Mouse (Mus musculus): ENCODE measurements at regions not wholly inside any gene's neighbourhood (a gene's known extent, or its start where the extent isn't known, plus 50 kb on each side); places are given as distances from the start of the nearest gene placed in this dataset.

DNA sequence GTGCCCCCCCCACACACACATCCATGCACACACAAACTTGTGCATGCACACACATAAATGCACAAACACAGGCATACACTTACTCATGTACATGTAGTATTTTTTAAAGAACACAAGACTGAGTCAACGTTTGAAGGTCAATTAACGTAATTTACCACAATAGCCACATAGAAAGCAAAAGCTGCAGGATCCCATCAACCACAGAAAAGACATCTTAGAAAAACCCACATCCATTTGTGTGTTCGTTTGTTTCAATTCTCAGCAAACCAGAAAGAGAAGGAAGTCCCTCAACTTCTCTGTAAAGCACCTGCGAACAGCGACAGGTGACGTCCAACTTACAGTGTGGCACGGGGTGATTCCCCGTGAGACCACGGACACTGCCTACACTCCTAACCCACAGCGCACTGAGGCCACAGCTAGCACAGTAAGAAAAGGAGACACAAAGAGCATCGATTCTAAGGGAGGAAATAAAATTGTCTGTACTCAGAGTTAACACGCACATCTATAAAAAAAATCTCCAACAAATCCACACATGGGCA, 53.8 kb downstream of the Dio3 start:
- Histone ChIP-seq H3K36me3 (ENCODE audit: control insufficient read depth, insufficient read depth, low read length) (no peaks in the 10 kb centered on the region), H3K27ac (ENCODE audit: control insufficient read depth, insufficient read depth, low read depth, low read length) (no peak overlapping the region)

DNA sequence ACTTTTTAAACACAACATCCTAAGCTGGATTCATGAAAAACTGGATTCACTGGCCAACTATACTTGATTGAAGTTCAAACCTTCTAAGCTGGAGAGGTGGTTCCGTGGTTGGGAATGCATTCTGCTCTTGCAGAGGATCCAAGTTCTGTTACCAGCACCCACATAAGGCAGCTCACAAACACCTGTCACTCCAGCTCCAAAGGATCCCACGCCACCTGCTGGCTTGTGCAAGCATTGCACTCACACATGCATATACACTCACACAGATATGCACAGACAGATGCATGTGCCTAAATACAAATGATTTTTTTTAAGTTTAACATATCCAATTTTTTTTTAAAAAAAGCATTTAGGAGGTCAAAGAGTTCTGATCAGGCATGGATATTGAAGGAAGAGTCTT, 55.7 kb downstream of the Dio3 start:
- H3K27ac ChIP-seq (ENCODE audit: control insufficient read depth, insufficient read depth, low read depth, low read length): no peak overlapping the region
- TF ChIP-seq CTCF (IDR thresholded peaks at IDR 0.05; ENCODE audit: control insufficient read depth, insufficient read depth, insufficient replicate concordance, low read depth, low read length) (peak; percentile 58; the same call in 1 of the 2 replicates), POLR2A (IDR thresholded peaks at IDR 0.05; ENCODE audit: control insufficient read depth, low read depth, low read length) (no peak)
- no peaks in the 10 kb centered on the region for H3K36me3 ChIP-seq (ENCODE audit: control insufficient read depth, insufficient read depth, low read length)
- H3K4me3 ChIP-seq (ENCODE audit: control insufficient read depth, low read depth, low read length): no peak overlapping the region
- no peaks in the 10 kb centered on the region for H3K27me3 ChIP-seq (ENCODE audit: control insufficient read depth, insufficient read depth, low read length)
- H3K4me1 ChIP-seq (ENCODE audit: control insufficient read depth, insufficient read depth, low read length): no peaks in the 10 kb centered on the region

More for the DNA sequence above, 53.8 kb downstream of the Dio3 start:
- no peaks in the 10 kb centered on the region for H3K4me1 ChIP-seq (ENCODE audit: control insufficient read depth, insufficient read depth, low read length)
- no peak for TF ChIP-seq CTCF (IDR thresholded peaks at IDR 0.05; ENCODE audit: control insufficient read depth, insufficient read depth, insufficient replicate concordance, low read depth, low read length)
- no peak for TF ChIP-seq POLR2A (IDR thresholded peaks at IDR 0.05; ENCODE audit: control insufficient read depth, low read depth, low read length)
- no peaks in the 10 kb centered on the region for H3K27me3 ChIP-seq (ENCODE audit: control insufficient read depth, insufficient read depth, low read length)
- no peak overlapping the region for H3K4me3 ChIP-seq (ENCODE audit: control insufficient read depth, low read depth, low read length)

DNA sequence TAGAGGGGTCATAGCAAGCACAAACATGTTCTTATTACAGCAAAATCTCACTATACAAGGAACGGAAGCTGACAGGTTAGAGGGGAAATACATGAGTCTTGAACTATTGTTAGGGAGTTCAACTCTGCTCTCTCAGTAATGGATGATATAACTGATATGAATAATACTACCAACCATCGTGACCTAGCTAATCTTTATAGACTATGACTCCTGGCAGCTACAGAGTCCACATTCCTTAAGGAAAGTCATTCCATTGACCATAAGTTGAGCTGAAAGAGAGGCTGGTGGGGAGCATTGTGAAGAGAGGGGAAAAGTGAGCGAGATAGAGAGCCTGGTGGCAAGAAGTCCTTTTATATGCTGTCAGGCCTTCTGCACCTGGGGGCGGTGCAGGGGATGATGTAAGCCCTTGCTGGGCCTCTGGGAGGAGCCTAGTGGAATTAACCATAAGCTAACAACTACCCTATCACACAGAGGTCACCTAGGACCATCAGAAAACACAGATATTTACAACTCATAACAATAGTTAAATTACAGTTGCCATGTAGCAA, 65.5 kb downstream of the Dio3 start:
- Histone ChIP-seq H3K4me3 (ENCODE audit: control insufficient read depth, low read depth, low read length) (no peak overlapping the region), H3K27me3 (ENCODE audit: control insufficient read depth, insufficient read depth, low read length) (no peaks in the 10 kb centered on the region), H3K27ac (ENCODE audit: control insufficient read depth, insufficient read depth, low read depth, low read length) (no peak overlapping the region), H3K36me3 (ENCODE audit: control insufficient read depth, insufficient read depth, low read length) (no peaks in the 10 kb centered on the region), H3K4me1 (ENCODE audit: control insufficient read depth, insufficient read depth, low read length) (no peaks in the 10 kb centered on the region)
- no peak for TF ChIP-seq POLR2A (IDR thresholded peaks at IDR 0.05; ENCODE audit: control insufficient read depth, low read depth, low read length)
- TF ChIP-seq CTCF (IDR thresholded peaks at IDR 0.05; ENCODE audit: control insufficient read depth, insufficient read depth, insufficient replicate concordance, low read depth, low read length): no peak

DNA sequence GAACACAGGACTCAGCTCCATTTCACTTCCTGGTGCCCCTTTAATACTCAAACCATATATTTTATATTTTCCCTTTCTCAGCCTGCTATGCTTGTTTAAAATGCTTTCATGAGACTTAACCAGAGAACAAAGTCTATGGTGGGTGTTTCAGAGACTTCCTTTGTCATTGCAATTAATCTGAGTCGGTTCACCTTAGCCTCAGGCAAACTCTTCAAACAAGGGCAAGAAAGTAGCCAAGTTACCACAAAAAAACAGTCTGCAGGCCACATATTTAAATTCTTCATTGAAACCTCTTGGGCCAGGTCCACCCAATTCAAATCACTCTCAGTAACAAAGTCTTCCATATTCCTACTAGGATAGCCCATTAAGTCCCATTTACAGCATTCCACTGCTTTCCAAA, 70.8 kb downstream of the Dio3 start:
- Histone ChIP-seq H3K36me3 (ENCODE audit: control insufficient read depth, insufficient read depth, low read length) (no peaks in the 10 kb centered on the region), H3K27ac (ENCODE audit: control insufficient read depth, insufficient read depth, low read depth, low read length) (no peak overlapping the region), H3K4me3 (ENCODE audit: control insufficient read depth, low read depth, low read length) (no peak overlapping the region), H3K4me1 (ENCODE audit: control insufficient read depth, insufficient read depth, low read length) (no peaks in the 10 kb centered on the region), H3K27me3 (ENCODE audit: control insufficient read depth, insufficient read depth, low read length) (no peaks in the 10 kb centered on the region)
- no peak for TF ChIP-seq CTCF (IDR thresholded peaks at IDR 0.05; ENCODE audit: control insufficient read depth, insufficient read depth, insufficient replicate concordance, low read depth, low read length)
- TF ChIP-seq POLR2A (IDR thresholded peaks at IDR 0.05; ENCODE audit: control insufficient read depth, low read depth, low read length): no peak

DNA sequence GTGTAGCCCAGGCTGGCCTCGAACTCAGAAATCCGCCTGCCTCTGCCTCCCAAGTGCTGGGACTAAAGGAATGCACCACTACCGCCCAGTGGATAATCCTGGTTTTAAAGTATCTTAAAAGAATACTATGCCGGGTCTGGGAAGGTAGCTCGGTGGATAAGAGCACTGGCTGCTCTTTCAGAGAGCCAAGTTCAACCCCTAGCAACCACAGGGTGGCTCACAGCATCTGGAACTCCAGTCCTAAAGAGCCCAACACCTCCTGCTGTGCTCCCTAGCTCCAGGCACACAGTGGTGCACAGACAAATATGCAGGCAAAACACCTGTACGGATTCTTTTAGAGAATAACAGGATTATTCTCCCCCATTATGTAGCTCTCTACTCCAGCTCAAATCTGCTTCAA, 77.0 kb downstream of the Dio3 start:
- no peaks in the 10 kb centered on the region for H3K27me3 ChIP-seq (ENCODE audit: control insufficient read depth, insufficient read depth, low read length)
- H3K4me3 ChIP-seq (ENCODE audit: control insufficient read depth, low read depth, low read length): no peak overlapping the region
- no peak overlapping the region for H3K27ac ChIP-seq (ENCODE audit: control insufficient read depth, insufficient read depth, low read depth, low read length)
- no peaks in the 10 kb centered on the region for H3K4me1 ChIP-seq (ENCODE audit: control insufficient read depth, insufficient read depth, low read length)
- no peaks in the 10 kb centered on the region for H3K36me3 ChIP-seq (ENCODE audit: control insufficient read depth, insufficient read depth, low read length)
- TF ChIP-seq POLR2A (IDR thresholded peaks at IDR 0.05; ENCODE audit: control insufficient read depth, low read depth, low read length): no peak
- no peak for TF ChIP-seq CTCF (IDR thresholded peaks at IDR 0.05; ENCODE audit: control insufficient read depth, insufficient read depth, insufficient replicate concordance, low read depth, low read length)

DNA sequence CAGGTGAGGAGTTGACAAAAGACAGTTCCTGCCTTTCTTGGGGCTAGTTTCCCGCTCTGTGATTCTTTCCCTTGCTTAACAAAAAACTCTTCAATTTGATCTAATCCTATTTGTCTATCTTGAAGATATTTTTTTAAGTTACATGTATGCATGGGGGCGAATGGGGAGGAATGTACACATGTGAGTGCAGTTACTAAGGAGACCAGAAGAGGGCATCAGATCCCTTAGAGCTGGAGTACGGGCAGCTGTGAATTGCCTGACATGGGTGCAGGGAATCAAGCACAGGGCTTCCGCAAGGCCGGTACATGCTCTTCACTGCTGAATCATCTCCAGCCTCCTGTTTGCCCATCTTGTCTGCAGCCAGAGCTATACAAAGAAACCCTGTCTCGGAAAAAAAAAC, 79.8 kb upstream of the Ppp2r5c start:
- no peaks in the 10 kb centered on the region for H3K4me1 ChIP-seq (ENCODE audit: control insufficient read depth, insufficient read depth, low read length)
- H3K36me3 ChIP-seq (ENCODE audit: control insufficient read depth, insufficient read depth, low read length): no peaks in the 10 kb centered on the region
- no peak for TF ChIP-seq CTCF (IDR thresholded peaks at IDR 0.05; ENCODE audit: control insufficient read depth, insufficient read depth, insufficient replicate concordance, low read depth, low read length)
- no peak for TF ChIP-seq POLR2A (IDR thresholded peaks at IDR 0.05; ENCODE audit: control insufficient read depth, low read depth, low read length)
- H3K4me3 ChIP-seq (ENCODE audit: control insufficient read depth, low read depth, low read length): no peak overlapping the region
- H3K27me3 ChIP-seq (ENCODE audit: control insufficient read depth, insufficient read depth, low read length): no peaks in the 10 kb centered on the region
- no peak overlapping the region for H3K27ac ChIP-seq (ENCODE audit: control insufficient read depth, insufficient read depth, low read depth, low read length)

DNA sequence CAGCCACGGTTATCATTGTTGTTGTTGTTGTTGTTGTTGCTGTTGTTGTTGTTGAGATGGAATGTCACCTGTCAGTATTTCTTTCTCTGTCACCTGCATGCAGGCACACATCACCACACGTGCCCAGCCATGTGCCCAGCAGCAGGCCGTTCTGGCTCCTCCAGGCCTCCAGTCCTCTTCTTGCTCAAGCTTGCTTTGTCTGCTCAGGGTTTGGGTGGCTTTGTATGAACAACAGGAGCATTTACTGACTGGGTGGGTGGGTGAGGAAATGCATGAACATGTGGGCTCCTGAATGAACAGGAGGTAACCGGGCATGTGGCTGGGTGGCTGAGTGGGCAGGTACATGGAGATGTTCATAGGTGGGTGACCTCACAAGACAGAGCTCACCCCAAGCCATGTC, 79.1 kb upstream of the Ppp2r5c start:
- peaks cover 2% of the 10 kb centered on the region for H3K4me1 ChIP-seq (ENCODE audit: control insufficient read depth, insufficient read depth, low read length)
- H3K27me3 ChIP-seq (ENCODE audit: control insufficient read depth, insufficient read depth, low read length): no peaks in the 10 kb centered on the region
- TF ChIP-seq POLR2A (IDR thresholded peaks at IDR 0.05; ENCODE audit: control insufficient read depth, low read depth, low read length): no peak
- no peak overlapping the region for H3K27ac ChIP-seq (ENCODE audit: control insufficient read depth, insufficient read depth, low read depth, low read length)
- no peak overlapping the region for H3K4me3 ChIP-seq (ENCODE audit: control insufficient read depth, low read depth, low read length)
- H3K36me3 ChIP-seq (ENCODE audit: control insufficient read depth, insufficient read depth, low read length): no peaks in the 10 kb centered on the region
